Mouse (Mus musculus) macrophage (primary cell): ENCODE data around the gene Rasgrp3. TPM values are rescaled to one million over a fixed set of nuclear protein-coding genes. Genes with fewer than 3 reads are reported as not detected.

Source experiments
- H3K27ac ChIP-seq: fragments of 350-480 bp; formaldehyde crosslinking; 2 replicates; pipeline ENCODE4 v1.9.0; 2021
- H3K36me3 ChIP-seq: fragments of 350-480 bp; formaldehyde crosslinking; 2 replicates; pipeline ENCODE4 v1.9.0; 2021; ENCODE audit errors: inconsistent target
- H3K4me3 ChIP-seq: fragments of 350-480 bp; formaldehyde crosslinking; 2 replicates; pipeline ENCODE4 v1.9.0; 2021; ENCODE audit errors: inconsistent target
- H3K79me2 ChIP-seq: fragments of 350-480 bp; formaldehyde crosslinking; 2 replicates; pipeline ENCODE4 v1.9.0; 2021; ENCODE audit errors: inconsistent target
- WGBS: methylation state at CpG from one replicate; pipeline ENCODE4 v1.1.7; 2026; ENCODE audit warnings: inconsistent platforms; ENCODE audit not compliant: missing documents; 5-methylcytosine and 5-hydroxymethylcytosine counted together
- polyA plus RNA-seq: library from polyadenylated mRNA; stranded (reverse); fragments of 250-400 nt; gene quantifications from 3 replicates; pipeline ENCODE4 v1.2.4, GENCODE M21; 2018; ENCODE audit warnings: inconsistent platforms

The Rasgrp3 gene
- polyA plus RNA-seq, 1 experiment from 2014 or later = 9.7 TPM

GRCm38 (mm10) chr17:75557031-75557430 lies 121.3 kb downstream of the Rasgrp3 start:
- Histone ChIP-seq H3K36me3 (no peaks in the 10 kb centered on the region), H3K79me2 (no peaks in the 10 kb centered on the region), H3K27ac (no peak overlapping the region), H3K4me3 (no peak overlapping the region)
- 88% methylated on average over 3 of the region's 3 CpGs for WGBS

- WGBS = 84% methylated on average over 2 of the region's 2 CpGs
- Histone ChIP-seq H3K27ac (no peak overlapping the region), H3K79me2 (no peaks in the 10 kb centered on the region), H3K4me3 (no peak overlapping the region), H3K36me3 (no peaks in the 10 kb centered on the region)
Observed at GRCm38 (mm10) chr17:75558041-75558440, 122.3 kb downstream of the Rasgrp3 start.

GRCm38 (mm10) chr17:75575608-75576007 lies 139.9 kb downstream of the Rasgrp3 start:
- H3K36me3 ChIP-seq = no peaks in the 10 kb centered on the region
- no peak overlapping the region for H3K27ac ChIP-seq
- WGBS = 84% methylated on average over 7 of the region's 7 CpGs
- no peaks in the 10 kb centered on the region for H3K79me2 ChIP-seq
- no peak overlapping the region for H3K4me3 ChIP-seq

Other genes with a start within 250 kb of the Rasgrp3 start
- gene Fam98a, start 116.0 kb downstream of the Rasgrp3 start, polyA plus RNA-seq = 13.8 to 24.3 TPM (median 21.7 TPM) in 3 replicates